In the genomic region with DNA sequence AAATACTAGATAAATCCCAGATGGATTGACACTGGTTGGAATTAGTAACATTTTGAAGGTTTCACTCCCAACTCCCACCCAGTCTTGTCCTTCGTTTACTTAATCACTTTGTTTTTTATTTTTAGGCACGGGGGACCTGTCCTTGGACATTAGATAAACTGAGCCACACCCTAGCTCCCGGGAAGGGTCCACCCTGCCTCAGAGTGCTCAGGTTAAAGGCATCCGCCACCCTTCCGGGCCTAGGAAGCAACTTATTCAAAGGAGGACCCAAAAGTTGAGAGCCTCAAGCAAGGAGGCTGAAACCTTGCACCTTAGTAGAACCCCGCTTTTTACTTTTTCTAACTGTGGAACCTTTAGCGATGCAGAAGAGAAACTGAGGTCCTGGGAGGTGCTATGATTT, we compare ENCODE assay signal across 8 mouse cellular contexts. TPM values are rescaled to one million over a fixed set of nuclear protein-coding genes. Genes with fewer than 3 reads are reported as not detected.
DNase-seq lines count a peak whose midpoint lies in the region; ATAC-seq and TF ChIP-seq lines count a peak whose summit lies in the region.

No protein-coding gene starts in this region.

- H3K4me1 ChIP-seq in heart, embryonic 10.5 days = peaks cover 25% of the 10 kb centered on the region
- H3K4me1 ChIP-seq in E14TG2a.4 (replicated peaks; ENCODE audit: low read depth, low read length) = peaks cover 81% of the 10 kb centered on the region
- peaks cover 10% of the 10 kb centered on the region for H3K4me1 ChIP-seq in forebrain, embryonic 16.5 days (replicated peaks; ENCODE audit: control insufficient read depth, insufficient read depth, low read length)
- peaks cover 41% of the 10 kb centered on the region for H3K4me1 ChIP-seq in liver, embryonic 15.5 days (replicated peaks)

- ATAC-seq in forebrain, embryonic 16.5 days = no peak
- no peak for ATAC-seq in liver, embryonic 15.5 days (ENCODE audit: insufficient read depth)

- 22% methylated on average over 7 of the region's 7 CpGs for WGBS in heart, embryonic 10.5 days
- WGBS in forebrain, embryonic 16.5 days = 26% methylated on average over 7 of the region's 7 CpGs
- WGBS in liver, embryonic 15.5 days (ENCODE audit: insufficient replicate concordance) = 10% methylated on average over 7 of the region's 7 CpGs

- H3K27me3 ChIP-seq in heart, embryonic 10.5 days (ENCODE audit: insufficient read depth, poor library complexity, severe bottlenecking) = peaks cover 58% of the 10 kb centered on the region
- peaks cover 2% of the 10 kb centered on the region; the same call in 1 of the 2 replicates for H3K27me3 ChIP-seq in E14TG2a.4 (ENCODE audit: insufficient read depth, low read length)
- H3K27me3 ChIP-seq in forebrain, embryonic 16.5 days (replicated peaks; ENCODE audit: control insufficient read depth, insufficient read depth, low read length) = peaks cover 41% of the 10 kb centered on the region
- H3K27me3 ChIP-seq in liver, embryonic 15.5 days = peaks cover 57% of the 10 kb centered on the region

- peak overlapping the region; percentile 77 for H3K4me2 ChIP-seq in forebrain, embryonic 16.5 days (ENCODE audit: low read length)
- H3K4me2 ChIP-seq in liver, embryonic 15.5 days = peak overlapping the region; percentile 88

- H3K36me3 ChIP-seq in heart, embryonic 10.5 days = peaks cover 6% of the 10 kb centered on the region
- H3K36me3 ChIP-seq in E14TG2a.4 (ENCODE audit: insufficient read depth, low read length) = peaks cover 17% of the 10 kb centered on the region
- H3K36me3 ChIP-seq in forebrain, embryonic 16.5 days (ENCODE audit: control insufficient read depth, insufficient read depth) = no peaks in the 10 kb centered on the region
- no peaks in the 10 kb centered on the region for H3K36me3 ChIP-seq in liver, embryonic 15.5 days (replicated peaks)

- TF ChIP-seq CTCF in E14TG2a.4 (conservative IDR thresholded peaks at IDR 0.05; ENCODE audit: low read length) = no peak

- no peak overlapping the region for H3K9ac ChIP-seq in forebrain, embryonic 16.5 days (replicated peaks; ENCODE audit: low read depth, low read length)
- H3K9ac ChIP-seq in liver, embryonic 15.5 days = peak overlapping the region; percentile 39; the same call in 1 of the 2 replicates

- H3K4me3 ChIP-seq in heart, embryonic 10.5 days = peak overlapping the region; percentile 70
- H3K4me3 ChIP-seq in E14TG2a.4 (replicated peaks; ENCODE audit: low read length) = peak overlapping the region; percentile 78
- H3K4me3 ChIP-seq in forebrain, embryonic 16.5 days (replicated peaks; ENCODE audit: low read length) = peak overlapping the region; percentile 45
- H3K4me3 ChIP-seq in liver, embryonic 15.5 days (replicated peaks) = peak overlapping the region; percentile 60

- no peaks in the 10 kb centered on the region for H3K9me3 ChIP-seq in heart, embryonic 10.5 days
- H3K9me3 ChIP-seq in E14TG2a.4 (ENCODE audit: low read length) = no peaks in the 10 kb centered on the region
- no peaks in the 10 kb centered on the region for H3K9me3 ChIP-seq in forebrain, embryonic 16.5 days (ENCODE audit: control insufficient read depth, low read length)
- no peaks in the 10 kb centered on the region for H3K9me3 ChIP-seq in liver, embryonic 15.5 days (replicated peaks)

- no peak for DNase-seq in heart, embryonic 10.5 days (ENCODE audit: low spot score)
- no peak for DNase-seq in heart, adult 9 months (ENCODE audit: low spot score in 2 of 2)
- DNase-seq in cerebellum, adult 11 months = no peak
- DNase-seq in adrenal gland, adult (ENCODE audit: inconsistent age in 2 of 2, low spot score in 1 of 2) = no peak
- no peak for DNase-seq in embryo, embryonic 9.5 days (ENCODE audit: extremely low spot score)

- H3K27ac ChIP-seq in heart, embryonic 10.5 days = peak overlapping the region; percentile 56; the same call in 1 of the 2 replicates
- no peak overlapping the region for H3K27ac ChIP-seq in forebrain, embryonic 16.5 days (ENCODE audit: low read length)
- H3K27ac ChIP-seq in liver, embryonic 15.5 days (replicated peaks) = no peak overlapping the region

RNA-seq across cellular contexts. Expression of a gene that starts 2.9 kb away (rescaled TPM):
- 4.3 and 12.9 TPM in 2 replicates for polyA plus RNA-seq in heart, embryonic 10.5 days (2016; fragmentation: Nextera tagmentation; extraction: Ambion mirVana)
- polyA plus RNA-seq in forebrain, embryonic 16.5 days (2015; fragmentation: Nextera tagmentation; extraction: Ambion mirVana) = 1.0 and 1.6 TPM in 2 replicates
- 0.47 and 0.69 TPM in 2 replicates for polyA plus RNA-seq in liver, embryonic 15.5 days (2015; fragmentation: Nextera tagmentation; extraction: Ambion mirVana)

RNA-seq across cellular contexts. Expression of a gene that starts 15.0 kb away (rescaled TPM):
- 18.2 and 22.1 TPM in 2 replicates for polyA plus RNA-seq in heart, embryonic 10.5 days (2016; fragmentation: Nextera tagmentation; extraction: Ambion mirVana)
- 21.4 and 22.9 TPM in 2 replicates for polyA plus RNA-seq in forebrain, embryonic 16.5 days (2015; fragmentation: Nextera tagmentation; extraction: Ambion mirVana)
- polyA plus RNA-seq in liver, embryonic 15.5 days (2015; fragmentation: Nextera tagmentation; extraction: Ambion mirVana) = 8.6 and 10.8 TPM in 2 replicates

RNA-seq across cellular contexts. Expression of a gene that starts 24.6 kb away (rescaled TPM):
- polyA plus RNA-seq in heart, embryonic 10.5 days (2016; fragmentation: Nextera tagmentation; extraction: Ambion mirVana) = 7.1 and 9.6 TPM in 2 replicates
- polyA plus RNA-seq in forebrain, embryonic 16.5 days (2015; fragmentation: Nextera tagmentation; extraction: Ambion mirVana) = 5.3 and 7.0 TPM in 2 replicates
- 3.8 and 4.9 TPM in 2 replicates for polyA plus RNA-seq in liver, embryonic 15.5 days (2015; fragmentation: Nextera tagmentation; extraction: Ambion mirVana)

RNA-seq across cellular contexts. Expression of a gene that starts 45.9 kb away (rescaled TPM):
- 4.9 and 8.9 TPM in 2 replicates for polyA plus RNA-seq in heart, embryonic 10.5 days (2016; fragmentation: Nextera tagmentation; extraction: Ambion mirVana)
- polyA plus RNA-seq in forebrain, embryonic 16.5 days (2015; fragmentation: Nextera tagmentation; extraction: Ambion mirVana) = not detected in 2 replicates
- 0.97 and 1.2 TPM in 2 replicates for polyA plus RNA-seq in liver, embryonic 15.5 days (2015; fragmentation: Nextera tagmentation; extraction: Ambion mirVana)

RNA-seq across cellular contexts. Expression of a gene that starts 50.8 kb away (rescaled TPM):
- 1.6 and 2.9 TPM in 2 replicates for polyA plus RNA-seq in heart, embryonic 10.5 days (2016; fragmentation: Nextera tagmentation; extraction: Ambion mirVana)
- polyA plus RNA-seq in forebrain, embryonic 16.5 days (2015; fragmentation: Nextera tagmentation; extraction: Ambion mirVana) = 3.5 and 4.5 TPM in 2 replicates
- polyA plus RNA-seq in liver, embryonic 15.5 days (2015; fragmentation: Nextera tagmentation; extraction: Ambion mirVana) = 1.2 and 1.9 TPM in 2 replicates
